Mouse (Mus musculus) c-Kit-positive CD71-positive TER-119-negative erythroid progenitor cells, embryonic 14.5 days (primary cell): Measurements from ENCODE around the gene Dnajc3.

Experiments
- DNase-seq: peaks from one replicate; pipeline ENCODE4 v3.0.0-alpha.2; 2013; ENCODE audit warnings: low read depth

The Dnajc3 gene

GRCm38 (mm10) chr14:118983396-118983795 is 45.6 kb downstream of the Dnajc3 start:
- DNase-seq: no peak

GRCm38 (mm10) chr14:118984161-118984560 is 46.4 kb downstream of the Dnajc3 start:
- no peak for DNase-seq

- DNase-seq: peak; percentile 59
Measured at GRCm38 (mm10) chr14:118986653-118987522, 49.1 kb downstream of the Dnajc3 start.

GRCm38 (mm10) chr14:118987523-118988496 is 50.0 kb downstream of the Dnajc3 start:
- peak; percentile 76 for DNase-seq

GRCm38 (mm10) chr14:118995226-118995925 is 57.6 kb downstream of the Dnajc3 start:
- DNase-seq: no peak

- peak; percentile 50 for DNase-seq
Measured at GRCm38 (mm10) chr14:119003320-119003719, 65.5 kb downstream of the Dnajc3 start.

- DNase-seq: no peak
Measured at GRCm38 (mm10) chr14:119005834-119006233, 68.1 kb downstream of the Dnajc3 start.

- DNase-seq: no peak
Measured at GRCm38 (mm10) chr14:119006441-119007102, 68.8 kb downstream of the Dnajc3 start.

- peak; percentile 99 for DNase-seq
Measured at GRCm38 (mm10) chr14:119007103-119007951, 69.6 kb downstream of the Dnajc3 start.

- DNase-seq: no peak
Measured at GRCm38 (mm10) chr14:119008031-119008590, 70.3 kb downstream of the Dnajc3 start.

- DNase-seq: no peak
Measured at GRCm38 (mm10) chr14:119009531-119009930, 71.8 kb downstream of the Dnajc3 start.

GRCm38 (mm10) chr14:119012607-119013431 is 75.0 kb downstream of the Dnajc3 start:
- DNase-seq: no peak

- DNase-seq: no peak
Measured at GRCm38 (mm10) chr14:119013549-119013948, 75.8 kb downstream of the Dnajc3 start.

GRCm38 (mm10) chr14:119025889-119026288 is 88.1 kb downstream of the Dnajc3 start:
- DNase-seq: peak; percentile 44

- peak; percentile 54 for DNase-seq
Measured at GRCm38 (mm10) chr14:119027130-119027529, 89.4 kb downstream of the Dnajc3 start.

GRCm38 (mm10) chr14:119027675-119028253 is 90.0 kb downstream of the Dnajc3 start:
- no peak for DNase-seq
